Comparison of ENCODE assay signal across 10 mouse cellular contexts in the genomic region with DNA sequence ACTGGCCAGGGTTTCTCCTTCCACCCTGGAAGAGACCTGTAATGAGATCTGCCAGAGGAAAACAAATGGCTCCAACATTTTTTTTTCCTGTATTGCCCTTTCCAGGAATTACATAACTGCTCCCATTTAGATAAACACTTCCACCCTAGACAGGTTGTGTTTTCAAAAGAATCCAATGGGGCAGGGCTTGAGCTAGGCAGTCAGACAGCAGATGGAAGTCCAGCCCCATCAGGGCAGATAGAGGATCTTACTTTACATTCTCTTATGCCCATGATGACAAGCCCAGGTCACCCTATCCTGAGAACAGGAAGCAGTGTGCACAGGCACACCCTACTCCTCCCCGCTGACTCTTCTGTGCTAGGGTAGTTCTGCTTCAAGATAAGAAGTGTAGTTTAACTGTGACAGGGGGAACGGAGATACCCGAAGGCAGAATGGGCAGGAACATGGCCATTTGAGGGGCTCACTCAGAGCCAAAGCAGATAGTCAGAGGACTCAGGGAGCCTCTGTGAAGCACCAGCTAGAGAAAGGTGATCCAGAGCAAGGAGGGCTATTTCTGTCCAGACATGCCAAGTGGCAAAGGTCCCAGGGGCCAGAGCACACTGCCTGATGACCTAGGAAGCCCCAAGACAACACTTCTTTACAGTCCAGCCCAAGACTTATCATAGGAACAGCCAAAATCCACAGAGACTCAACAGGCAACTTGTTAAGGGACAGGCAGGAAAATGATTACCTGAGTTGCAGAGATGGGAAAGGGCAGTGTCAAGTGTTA. TPM values are rescaled to one million over a fixed set of nuclear protein-coding genes. Genes with fewer than 3 reads are reported as not detected.
A peak's percentile ranks its signal among the peaks of the same experiment; 100 is the strongest.
DNase-seq lines count a peak whose midpoint lies in the region; ATAC-seq lines count a peak whose summit lies in the region.
"Had no signal": no experiment of that assay in that cellular context is flagged by ENCODE, and none has a peak within 500 bp of the region (broad histone marks: within the 10 kb centered on the region; RNA-seq: fewer than 3 reads in every experiment).

No protein-coding gene starts in this region.

- ATAC-seq in heart, embryonic 12.5 days (ENCODE audit: insufficient number of reproducible peaks, low FRiP score), result no peak
- 0 out of 2 replicates have a peak, but pooled peaks have one; percentile 23 for ATAC-seq in neutrophil, adult 5-6 weeks (ENCODE audit: extremely low read depth, insufficient number of reproducible peaks, low FRiP score, poor library complexity, severe bottlenecking)
- ATAC-seq: forebrain, embryonic 16.5 days had no signal

- no peak overlapping the region for H3K4me2 ChIP-seq in heart, embryonic 12.5 days

- H3K4me1 ChIP-seq in heart, embryonic 12.5 days (replicated peaks), result peaks cover 61% of the 10 kb centered on the region

- peak overlapping the region; percentile 30; the same call in 1 of the 2 replicates for H3K27ac ChIP-seq in heart, embryonic 12.5 days (ENCODE audit: poor library complexity, severe bottlenecking)
- H3K27ac ChIP-seq: kidney, postnatal 0 days had no signal

- WGBS in heart, embryonic 12.5 days, result 26% methylated on average over 3 of the region's 3 CpGs
- 56% methylated on average over 3 of the region's 3 CpGs for WGBS in large intestine, adult 2 months

- no peaks in the 10 kb centered on the region for H3K27me3 ChIP-seq in heart, embryonic 12.5 days (replicated peaks)

- H3K9ac ChIP-seq in heart, embryonic 12.5 days, result no peak overlapping the region

- no peaks in the 10 kb centered on the region for H3K9me3 ChIP-seq in heart, embryonic 12.5 days (replicated peaks)

- H3K4me3 ChIP-seq in heart, embryonic 12.5 days, result no peak overlapping the region
- H3K4me3 ChIP-seq: myocyte had no signal

- H3K36me3 ChIP-seq in heart, embryonic 12.5 days, result no peaks in the 10 kb centered on the region

- DNase-seq in heart, adult 9 months (ENCODE audit: low spot score in 2 of 2), result no peak
- peak; percentile 52 for DNase-seq in c-Kit-positive CD71-positive TER-119-positive erythroid progenitor cells, embryonic 14.5 days (ENCODE audit: low spot score)
- DNase-seq in large intestine, adult 2 months (ENCODE audit: low read depth, low spot score), result peak; percentile 25
- DNase-seq in kidney, adult 11 months, result no peak
- DNase-seq in spleen, postnatal 36 days (ENCODE audit: low spot score in 2 of 2), result no peak

RNA-seq across cellular contexts. Expression of a gene that starts 41.1 kb away (rescaled TPM):
- polyA plus RNA-seq in heart, embryonic 12.5 days (2016; fragmentation: Nextera tagmentation; extraction: Ambion mirVana), result 54.6 and 54.7 TPM in 2 replicates
- 22.3 and 29.0 TPM in 2 replicates for polyA plus RNA-seq in large intestine, adult 2 months (2012; rRNA removed)
- total RNA-seq in neutrophil, adult 5-6 weeks (2017), result 0.12 and 0.37 TPM in 2 replicates

Comparison
In these comparisons a context has a peak if more than half of its experiments do, and no peak if none do; other contexts are left out.
1. DNase-seq: peak in c-Kit-positive CD71-positive TER-119-positive erythroid progenitor cells, embryonic 14.5 days (single experiment) and large intestine, adult 2 months (single experiment); none in heart, adult 9 months (0 of 2), kidney, adult 11 months (single experiment) and spleen, postnatal 36 days (0 of 2).